Mouse (Mus musculus): ENCODE measurements around the gene Jpt1.

- TF ChIP-seq MYOG (IDR thresholded peaks at IDR 0.05; ENCODE audit: control insufficient read depth, extremely low read depth, insufficient read length) (no peak), CTCF (IDR thresholded peaks at IDR 0.05; ENCODE audit: control insufficient read depth, insufficient read depth, insufficient read length) (no peak), USF1 (IDR thresholded peaks at IDR 0.05; ENCODE audit: low read depth) (no peak), CEBPB (IDR thresholded peaks at IDR 0.05; ENCODE audit: low read depth) (no peak)
These were observed 58.0 kb downstream of the Jpt1 start for GRCm38 (mm10) chr11:115456182-115456581.
